Mouse (Mus musculus): ENCODE data around the gene Slc12a7. TPM values are rescaled to one million over a fixed set of nuclear protein-coding genes. Genes with fewer than 3 reads are reported as not detected.

The Slc12a7 gene
- polyA plus RNA-seq, 1 experiment from 2014 or later: 26.1 TPM

DNA sequence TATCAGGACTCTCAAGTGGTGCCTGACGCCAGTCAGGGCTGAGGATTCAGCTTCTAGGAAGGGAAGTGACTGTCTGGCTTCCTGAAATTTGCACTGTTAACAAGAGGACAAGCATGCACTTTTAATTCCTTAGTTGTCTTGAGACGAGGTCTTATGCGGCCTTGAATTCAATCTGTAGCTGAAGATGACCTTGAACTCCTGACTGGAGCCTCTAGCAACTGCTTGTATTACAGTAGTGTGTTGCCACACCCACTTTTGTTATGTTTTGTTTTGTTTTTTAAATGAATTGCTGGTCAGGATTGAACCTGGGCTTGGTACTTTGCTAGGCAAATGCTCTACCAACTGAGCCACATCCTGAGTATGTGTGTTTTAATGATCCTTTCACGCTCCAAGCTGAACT is 32.5 kb downstream of the Slc12a7 start:
- Histone ChIP-seq H3K9ac (0 out of 2 replicates have a peak overlapping the region, but pooled peaks have one; percentile 72), H3K27ac (no peak overlapping the region), H3K4me1 (peaks cover 69% of the 10 kb centered on the region), H3K4me2 (peak overlapping the region; percentile 92), H3K4me3 (replicated peaks) (peak overlapping the region; percentile 71), H3K27me3 (no peaks in the 10 kb centered on the region), H3K36me3 (no peaks in the 10 kb centered on the region), H3K9me3 (replicated peaks) (no peaks in the 10 kb centered on the region)
- no peak for ATAC-seq (replicated peaks; ENCODE audit: low FRiP score)
- WGBS: 66% methylated on average over 4 of the region's 4 CpGs

DNA sequence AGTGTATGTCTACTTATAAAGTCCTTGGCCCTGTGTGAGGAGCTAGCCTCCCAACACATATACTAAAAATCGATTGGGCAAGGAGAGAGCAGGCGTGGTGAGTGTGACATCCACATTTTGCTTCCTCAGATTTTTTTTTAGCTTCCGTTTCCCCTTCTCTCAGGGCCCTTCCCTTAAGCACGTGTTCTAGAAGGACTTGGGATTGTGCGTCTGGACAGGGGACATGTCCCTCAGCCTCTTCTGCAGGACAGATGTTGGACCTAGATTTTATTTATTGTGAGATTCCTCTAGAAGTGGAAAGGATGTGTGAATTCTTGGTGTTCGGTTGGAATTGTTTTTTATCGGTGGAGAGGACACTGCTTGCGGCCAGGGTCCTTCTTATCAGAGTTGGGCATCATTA is 34.3 kb downstream of the Slc12a7 start:
- H3K27ac ChIP-seq: no peak overlapping the region
- H3K4me1 ChIP-seq: peaks cover 83% of the 10 kb centered on the region
- H3K9me3 ChIP-seq (replicated peaks): no peaks in the 10 kb centered on the region
- no peak for ATAC-seq (replicated peaks; ENCODE audit: low FRiP score)
- no peak overlapping the region for H3K4me2 ChIP-seq
- no peak overlapping the region for H3K9ac ChIP-seq
- H3K36me3 ChIP-seq: no peaks in the 10 kb centered on the region
- no peaks in the 10 kb centered on the region for H3K27me3 ChIP-seq
- H3K4me3 ChIP-seq (replicated peaks): no peak overlapping the region
- 76% methylated on average over 8 of the region's 8 CpGs for WGBS

DNA sequence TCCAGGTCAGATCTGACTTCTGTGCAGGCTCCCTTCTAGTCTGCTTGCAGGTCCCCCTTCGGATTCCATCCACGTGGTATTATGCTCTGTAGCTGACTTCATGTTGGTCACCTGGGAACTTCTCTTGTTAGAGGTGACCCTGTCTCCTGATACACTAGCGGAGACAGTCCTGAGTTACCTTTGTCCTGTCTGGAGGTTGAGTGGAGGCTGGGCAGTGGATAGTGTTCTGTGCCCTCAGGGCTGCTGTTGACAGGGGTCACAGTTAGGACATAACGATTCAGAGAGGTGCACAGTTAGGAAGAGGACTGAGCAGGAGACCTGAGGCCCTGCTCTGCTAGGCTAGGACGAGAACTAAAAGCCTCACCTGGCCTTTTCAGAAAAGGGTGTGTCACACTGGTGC is 34.9 kb downstream of the Slc12a7 start:
- H3K4me1 ChIP-seq: peaks cover 88% of the 10 kb centered on the region
- H3K9ac ChIP-seq: no peak overlapping the region
- no peaks in the 10 kb centered on the region for H3K36me3 ChIP-seq
- no peak overlapping the region for H3K4me3 ChIP-seq (replicated peaks)
- no peaks in the 10 kb centered on the region for H3K27me3 ChIP-seq
- ATAC-seq (replicated peaks; ENCODE audit: low FRiP score): no peak
- no peak overlapping the region for H3K27ac ChIP-seq
- 72% methylated on average over 5 of the region's 5 CpGs for WGBS
- no peaks in the 10 kb centered on the region for H3K9me3 ChIP-seq (replicated peaks)
- H3K4me2 ChIP-seq: no peak overlapping the region

DNA sequence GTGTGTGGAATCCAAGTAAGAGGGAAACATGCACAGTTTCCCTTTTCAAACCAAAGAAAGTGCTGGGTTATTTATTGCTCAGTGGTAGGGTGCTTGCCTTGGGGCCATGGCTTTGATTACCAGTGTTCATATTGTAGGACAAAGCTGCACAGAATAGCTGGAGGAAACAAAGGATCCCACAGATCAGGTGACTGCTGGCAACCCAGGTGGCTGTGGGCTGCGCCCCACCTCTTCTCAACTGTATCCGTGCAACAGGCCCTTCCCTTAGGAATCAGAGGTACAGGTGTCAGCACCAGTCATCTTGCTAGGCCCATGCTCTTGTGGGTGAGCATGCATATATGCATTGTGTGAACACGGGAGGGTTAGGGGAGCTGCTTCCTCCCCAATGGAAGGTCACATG is 35.4 kb downstream of the Slc12a7 start:
- WGBS: 69% methylated on average over 3 of the region's 3 CpGs

DNA sequence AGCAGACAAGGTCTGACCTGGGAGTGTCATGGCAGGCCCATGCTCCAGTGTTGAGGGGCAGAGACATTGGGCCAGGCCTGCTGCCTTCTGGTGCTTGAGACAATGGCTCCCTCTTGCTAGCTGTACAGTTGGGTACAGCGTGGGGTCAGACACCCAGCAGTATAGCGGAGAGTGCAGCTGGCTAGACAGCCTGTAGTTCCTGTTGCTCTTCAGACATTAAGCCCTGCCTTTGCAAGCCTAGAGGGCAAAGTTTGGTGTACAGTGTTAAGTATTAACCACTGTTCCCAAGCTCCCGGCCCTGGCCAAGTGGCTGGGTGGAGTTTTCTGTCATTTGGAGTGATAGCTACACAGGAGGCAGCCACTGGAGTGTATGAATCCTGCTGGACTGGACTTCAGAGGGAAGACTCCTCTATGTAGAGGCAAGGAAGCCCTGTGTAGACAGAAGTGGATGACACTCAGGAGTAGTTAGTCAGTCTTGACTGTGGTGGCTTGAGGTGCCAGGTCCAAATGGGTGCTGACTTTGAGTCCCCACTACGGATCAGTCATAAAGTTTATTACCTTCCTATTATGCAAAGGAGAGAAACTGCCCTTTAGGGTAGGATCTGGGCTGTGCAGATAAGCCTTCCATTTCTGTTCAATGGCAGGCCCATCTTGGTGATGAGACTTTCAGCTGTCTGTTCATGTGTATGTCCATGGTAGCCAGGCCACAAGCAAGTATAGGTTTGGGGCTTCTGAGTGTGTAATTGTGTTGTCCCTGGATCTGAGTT is 37.2 kb downstream of the Slc12a7 start:
- H3K27ac ChIP-seq: peak overlapping the region; percentile 77
- H3K4me2 ChIP-seq: no peak overlapping the region

More for the DNA sequence above, 35.4 kb downstream of the Slc12a7 start:
- Histone ChIP-seq H3K9me3 (replicated peaks) (no peaks in the 10 kb centered on the region), H3K4me2 (no peak overlapping the region), H3K36me3 (no peaks in the 10 kb centered on the region), H3K9ac (no peak overlapping the region), H3K27ac (no peak overlapping the region), H3K27me3 (no peaks in the 10 kb centered on the region), H3K4me1 (peaks cover 88% of the 10 kb centered on the region), H3K4me3 (replicated peaks) (no peak overlapping the region)
- no peak for ATAC-seq (replicated peaks; ENCODE audit: low FRiP score)

DNA sequence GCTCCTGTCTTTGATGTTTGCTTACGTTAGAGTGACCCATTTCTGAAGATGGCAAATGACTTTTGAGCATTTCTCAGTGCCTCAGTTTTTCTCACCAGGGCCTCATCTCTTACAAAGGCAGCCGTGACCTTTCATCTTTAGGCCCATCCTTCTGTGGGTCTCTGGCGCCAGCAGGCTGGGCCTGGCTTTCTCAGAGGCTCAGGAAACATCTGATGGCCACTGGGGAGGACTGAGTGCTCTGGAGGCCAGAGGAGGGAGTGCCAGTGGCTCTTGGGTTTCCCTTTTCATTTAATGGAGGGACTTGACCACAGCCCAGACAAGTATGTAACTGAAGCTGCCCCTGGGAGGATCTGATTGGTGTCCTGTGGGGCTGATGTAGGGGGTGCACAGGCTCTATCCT is 38.2 kb downstream of the Slc12a7 start:
- WGBS: 44% methylated on average over 3 of the region's 3 CpGs
- peaks cover 79% of the 10 kb centered on the region for H3K4me1 ChIP-seq
- no peaks in the 10 kb centered on the region for H3K36me3 ChIP-seq
- no peak overlapping the region for H3K4me3 ChIP-seq (replicated peaks)
- 0 out of 2 replicates have a peak, but pooled peaks have one; percentile 27 for ATAC-seq (replicated peaks; ENCODE audit: low FRiP score)
- peak overlapping the region; percentile 77 for H3K27ac ChIP-seq
- H3K27me3 ChIP-seq: no peaks in the 10 kb centered on the region
- H3K4me2 ChIP-seq: no peak overlapping the region
- H3K9ac ChIP-seq: no peak overlapping the region
- H3K9me3 ChIP-seq (replicated peaks): no peaks in the 10 kb centered on the region

More for the DNA sequence above, 37.2 kb downstream of the Slc12a7 start:
- Histone ChIP-seq H3K9me3 (replicated peaks) (no peaks in the 10 kb centered on the region), H3K27me3 (no peaks in the 10 kb centered on the region), H3K4me1 (peaks cover 84% of the 10 kb centered on the region), H3K9ac (no peak overlapping the region), H3K36me3 (no peaks in the 10 kb centered on the region), H3K4me3 (replicated peaks) (no peak overlapping the region)
- ATAC-seq (replicated peaks; ENCODE audit: low FRiP score): peak; percentile 81
- 36% methylated on average over 4 of the region's 4 CpGs for WGBS

DNA sequence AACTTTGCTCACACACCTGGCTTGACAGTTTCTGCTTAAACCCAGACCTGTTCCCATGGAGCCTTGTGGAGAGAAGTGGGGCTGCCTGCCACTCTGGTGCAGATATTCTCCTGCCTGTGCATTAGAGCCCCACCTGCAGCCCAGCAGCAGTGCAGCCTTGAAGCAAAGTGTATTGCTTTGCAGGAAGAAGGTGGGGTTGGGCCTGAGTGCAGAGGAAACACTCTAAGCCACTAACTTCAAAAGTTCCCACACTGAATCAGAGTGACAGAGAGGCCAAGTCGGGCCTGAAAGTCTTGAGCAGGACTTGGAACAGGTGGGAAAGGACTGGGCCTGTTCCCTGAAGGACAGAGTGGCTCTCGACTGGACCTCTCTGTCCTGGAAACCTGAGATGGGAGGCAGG is 39.8 kb downstream of the Slc12a7 start:
- Histone ChIP-seq H3K9ac (no peak overlapping the region), H3K27me3 (no peaks in the 10 kb centered on the region), H3K27ac (peak overlapping the region; percentile 15), H3K4me1 (peaks cover 64% of the 10 kb centered on the region), H3K4me2 (no peak overlapping the region), H3K36me3 (no peaks in the 10 kb centered on the region), H3K4me3 (replicated peaks) (no peak overlapping the region), H3K9me3 (replicated peaks) (no peaks in the 10 kb centered on the region)
- WGBS: 20% methylated on average over 2 of the region's 2 CpGs
- no peak for ATAC-seq (replicated peaks; ENCODE audit: low FRiP score)

DNA sequence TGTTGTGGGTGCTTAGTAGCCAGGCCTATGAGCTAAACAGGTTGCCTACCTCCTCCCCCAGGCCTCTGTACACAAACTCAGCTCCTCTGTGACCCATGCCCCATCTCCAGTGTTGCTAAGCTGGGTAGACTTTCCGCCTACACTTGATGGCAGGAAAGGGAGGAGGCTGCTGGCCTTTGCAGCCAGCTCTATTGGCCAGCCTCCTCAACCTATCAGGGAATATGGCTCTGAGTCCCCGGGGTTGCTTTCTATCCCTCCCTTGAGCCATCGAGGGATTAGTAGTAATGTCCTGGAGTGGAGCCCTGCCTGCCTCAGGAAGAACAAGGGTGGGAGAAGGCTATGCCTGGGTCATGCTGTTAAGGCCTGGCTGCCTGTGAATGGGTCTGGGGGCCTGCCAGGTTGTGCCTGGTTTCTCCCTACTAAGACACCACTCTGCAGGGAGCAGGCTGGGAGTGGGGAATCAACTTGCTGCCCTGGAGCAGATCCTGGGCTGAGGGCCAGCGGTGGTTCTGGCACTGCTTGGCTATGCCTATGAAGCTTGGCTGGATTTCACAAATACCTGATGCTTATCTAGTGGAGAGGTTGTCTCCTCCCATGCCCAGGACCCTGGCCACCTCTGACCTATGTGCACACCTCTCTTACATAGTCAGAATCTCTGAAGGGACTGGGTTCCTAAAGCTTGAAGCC is 40.8 kb downstream of the Slc12a7 start:
- H3K4me1 ChIP-seq: peaks cover 54% of the 10 kb centered on the region
- H3K4me2 ChIP-seq: no peak overlapping the region
- H3K9me3 ChIP-seq (replicated peaks): no peaks in the 10 kb centered on the region
- ATAC-seq (replicated peaks; ENCODE audit: low FRiP score): no peak
- no peaks in the 10 kb centered on the region for H3K36me3 ChIP-seq
- H3K27me3 ChIP-seq: no peaks in the 10 kb centered on the region
- H3K4me3 ChIP-seq (replicated peaks): no peak overlapping the region
- H3K9ac ChIP-seq: no peak overlapping the region
- peak overlapping the region; percentile 15; the same call in 1 of the 2 replicates for H3K27ac ChIP-seq
- WGBS: 48% methylated on average over 4 of the region's 4 CpGs

DNA sequence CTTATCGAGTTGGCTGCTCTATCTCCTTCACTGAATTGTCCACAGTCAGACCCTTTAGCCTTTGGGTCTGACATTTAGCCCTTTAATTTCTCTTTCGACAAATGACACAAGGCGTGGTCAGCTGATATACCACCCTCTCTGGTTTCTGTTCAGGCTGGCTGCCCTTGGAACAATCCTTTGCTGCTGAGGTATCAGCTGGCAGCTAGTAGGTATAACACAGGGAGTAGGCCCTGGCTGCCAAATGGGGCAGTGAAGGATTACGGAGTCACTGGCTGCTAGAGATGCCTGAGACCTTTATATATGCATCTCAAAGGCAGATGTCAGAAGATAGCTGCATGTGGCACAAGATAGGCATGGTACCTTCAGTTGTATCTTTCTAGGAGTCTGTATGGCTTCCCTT is 42.9 kb downstream of the Slc12a7 start:
- 45% methylated on average over 4 of the region's 4 CpGs for WGBS
- Histone ChIP-seq H3K4me1 (peaks cover 33% of the 10 kb centered on the region), H3K4me2 (no peak overlapping the region), H3K9me3 (replicated peaks) (no peaks in the 10 kb centered on the region), H3K27ac (no peak overlapping the region), H3K27me3 (no peaks in the 10 kb centered on the region), H3K4me3 (replicated peaks) (no peak overlapping the region), H3K9ac (no peak overlapping the region), H3K36me3 (0 out of 2 replicates have a peak, but pooled peaks cover 4% of the 10 kb centered on the region)
- ATAC-seq (replicated peaks; ENCODE audit: low FRiP score): no peak

DNA sequence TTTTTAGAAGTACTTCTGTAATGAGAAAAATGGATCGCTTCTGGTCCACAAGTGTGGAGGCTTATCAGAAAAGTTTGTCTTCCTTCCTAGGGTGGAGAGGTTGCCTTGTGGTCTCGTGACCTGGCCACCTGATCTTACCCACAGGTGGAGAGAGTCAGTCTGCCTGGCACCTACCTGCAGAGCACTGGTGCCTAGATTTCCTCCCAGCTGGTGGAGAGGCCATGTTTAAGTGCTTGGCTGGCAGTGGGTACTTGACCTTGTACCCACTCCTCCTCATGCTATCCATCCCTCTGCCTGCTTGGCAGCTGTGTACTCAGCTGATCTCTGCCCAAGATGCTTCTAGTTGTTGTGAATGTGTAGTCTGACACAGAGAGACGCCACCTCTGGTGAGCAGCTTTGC is 44.7 kb downstream of the Slc12a7 start:
- no peaks in the 10 kb centered on the region for H3K9me3 ChIP-seq (replicated peaks)
- 71% methylated on average over 3 of the region's 3 CpGs for WGBS
- H3K4me3 ChIP-seq (replicated peaks): no peak overlapping the region
- no peak overlapping the region for H3K9ac ChIP-seq
- H3K4me2 ChIP-seq: no peak overlapping the region
- H3K36me3 ChIP-seq: 0 out of 2 replicates have a peak, but pooled peaks cover 4% of the 10 kb centered on the region
- no peaks in the 10 kb centered on the region for H3K27me3 ChIP-seq
- ATAC-seq (replicated peaks; ENCODE audit: low FRiP score): no peak
- peaks cover 24% of the 10 kb centered on the region for H3K4me1 ChIP-seq
- no peak overlapping the region for H3K27ac ChIP-seq

DNA sequence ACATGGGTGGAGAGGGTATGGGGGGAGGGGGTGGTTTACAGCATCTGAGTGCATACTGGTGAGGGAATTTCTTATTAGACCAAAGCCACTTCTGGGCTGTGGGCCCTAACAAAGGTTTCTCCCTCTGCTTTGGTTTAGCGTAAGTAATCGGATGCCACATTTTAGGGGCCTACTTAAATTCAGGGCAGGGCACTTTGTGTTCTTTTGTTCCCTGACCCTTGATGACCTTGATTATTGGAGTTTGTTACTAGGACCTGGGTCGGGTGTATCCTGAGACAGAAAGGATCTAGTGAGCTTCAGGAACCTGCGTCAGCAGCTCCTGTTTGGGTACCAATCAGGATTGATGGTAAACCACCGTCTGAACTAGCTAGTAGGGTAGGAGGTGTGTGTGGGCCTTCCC is 49.6 kb downstream of the Slc12a7 start:
- H3K9ac ChIP-seq: no peak overlapping the region
- H3K27me3 ChIP-seq: no peaks in the 10 kb centered on the region
- no peak for ATAC-seq (replicated peaks; ENCODE audit: low FRiP score)
- H3K4me2 ChIP-seq: no peak overlapping the region
- no peaks in the 10 kb centered on the region for H3K9me3 ChIP-seq (replicated peaks)
- no peak overlapping the region for H3K27ac ChIP-seq
- 25% methylated on average over 5 of the region's 5 CpGs for WGBS
- peaks cover 7% of the 10 kb centered on the region; the same call in 1 of the 2 replicates for H3K4me1 ChIP-seq
- H3K36me3 ChIP-seq: peaks cover 38% of the 10 kb centered on the region
- H3K4me3 ChIP-seq (replicated peaks): no peak overlapping the region

DNA sequence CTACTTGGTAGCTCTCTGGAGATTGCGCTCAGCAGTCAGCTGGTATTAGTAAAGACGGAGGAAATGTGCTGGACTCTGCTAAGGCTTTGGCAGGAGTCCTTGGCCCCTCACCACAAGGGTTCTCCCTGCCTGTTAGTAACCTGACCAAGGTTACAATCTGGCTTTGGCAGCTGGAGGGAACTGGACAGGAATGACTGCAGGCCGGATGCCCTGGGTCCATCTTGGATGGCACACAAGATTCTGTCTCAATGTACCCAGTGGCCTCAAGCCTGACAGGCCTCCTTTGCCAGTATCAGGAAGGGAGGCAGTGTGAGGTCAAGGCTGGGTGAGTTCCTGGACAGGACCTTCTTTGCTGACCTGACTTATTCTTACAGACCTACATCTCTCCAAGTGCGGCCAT is 59.3 kb downstream of the Slc12a7 start:
- WGBS: 97% methylated on average over 4 of the region's 4 CpGs
- Histone ChIP-seq H3K27ac (no peak overlapping the region), H3K4me3 (replicated peaks) (no peak overlapping the region), H3K27me3 (no peaks in the 10 kb centered on the region), H3K4me1 (no peaks in the 10 kb centered on the region), H3K4me2 (no peak overlapping the region), H3K9ac (no peak overlapping the region), H3K36me3 (peaks cover 98% of the 10 kb centered on the region), H3K9me3 (replicated peaks) (no peaks in the 10 kb centered on the region)
- no peak for ATAC-seq (replicated peaks; ENCODE audit: low FRiP score)
